Mouse (Mus musculus) stomach, postnatal 0 days (tissue): ENCODE data around the gene 6430531B16Rik.

Source experiments
- CTCF ChIP-seq: IDR thresholded peaks from 2 replicates; pipeline ENCODE4 v1.5.1; 2016; ENCODE audit warnings: antibody characterized with exemption, low read depth, mild to moderate bottlenecking, moderate library complexity
- EP300 ChIP-seq: optimal IDR thresholded peaks from 2 replicates; pipeline ENCODE3; 2016; ENCODE audit warnings: antibody characterized with exemption

DNA sequence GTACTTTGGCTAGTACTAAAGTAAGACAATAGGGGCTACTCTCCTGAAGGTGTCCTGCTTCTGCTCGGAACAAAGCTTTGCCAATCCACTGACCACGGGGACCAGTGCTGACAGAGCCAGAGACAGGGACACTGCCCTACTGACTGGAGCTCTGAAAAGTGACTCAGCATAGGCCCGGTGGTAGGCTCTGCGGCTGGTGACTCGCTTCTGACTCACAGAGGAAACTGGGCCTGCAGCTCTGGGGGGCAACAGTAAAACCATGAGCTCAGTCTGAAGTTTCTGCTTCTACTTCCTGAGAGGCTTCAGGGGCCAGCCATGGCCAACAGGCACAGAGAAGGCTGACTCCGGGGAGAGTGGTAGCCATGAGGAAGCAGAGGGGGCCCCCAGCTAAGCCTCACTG lies 7.1 kb downstream of the 6430531B16Rik start:
- no peak for TF ChIP-seq CTCF
- no peak for TF ChIP-seq EP300
